Mouse (Mus musculus) MEL (cell line): Measurements from ENCODE around the gene Rpl37.

Experiments used
- BHLHE40 ChIP-seq: IDR thresholded peaks from 2 replicates; pipeline ENCODE4 v1.6.1; 2012; ENCODE audit warnings: low read depth, mild to moderate bottlenecking, inconsistent platforms, low read length, improper control_type of control experiment, borderline replicate concordance
- CHD2 ChIP-seq: IDR thresholded peaks from 2 replicates; pipeline ENCODE4 v1.6.1; 2011; ENCODE audit warnings: low read length, improper control_type of control experiment
- POLR2A ChIP-seq, 2 experiments: IDR thresholded peaks; 2 replicates each; pipeline ENCODE4 v1.6.1; 2011 to 2012; ENCODE audit warnings: low read length in 2 of 2, mild to moderate bottlenecking in 2 of 2, control low read depth in 1 of 2, improper control_type of control experiment in 1 of 2, low read depth in 1 of 2, moderate library complexity in 1 of 2; ENCODE audit not compliant: control insufficient read depth in 1 of 2, insufficient read depth in 1 of 2, poor library complexity in 1 of 2
- USF1 ChIP-seq: IDR thresholded peaks from 2 replicates; pipeline ENCODE4 v1.6.1; 2014; ENCODE audit warnings: low read depth, mild to moderate bottlenecking, inconsistent platforms, low read length, improper control_type of control experiment, moderate library complexity

- TF ChIP-seq USF1 (no peak), POLR2A (IDR thresholded peaks at IDR 0.05; ENCODE audit: control insufficient read depth in 1 of 2, insufficient read depth in 1 of 2, low read depth in 1 of 2, low read length in 2 of 2, poor library complexity in 1 of 2) (peak in 1 of 2 experiments; percentile 31; a peak in 2 of 4 replicates), BHLHE40 (no peak), CHD2 (no peak)
Observed at GRCm38 (mm10) chr15:5117031-5117601, 671 bp downstream of the Rpl37 start.
